Mouse (Mus musculus) retina, adult 2 months (tissue): ENCODE results near the gene Ffar1.
A peak's percentile ranks its signal among the peaks of the same experiment; 100 is the strongest.

Source experiments
- DNase-seq: peaks from one replicate; pipeline ENCODE4 v3.0.0-alpha.2; 2012; ENCODE audit warnings: low read depth, low spot score

Gene Ffar1

DNA sequence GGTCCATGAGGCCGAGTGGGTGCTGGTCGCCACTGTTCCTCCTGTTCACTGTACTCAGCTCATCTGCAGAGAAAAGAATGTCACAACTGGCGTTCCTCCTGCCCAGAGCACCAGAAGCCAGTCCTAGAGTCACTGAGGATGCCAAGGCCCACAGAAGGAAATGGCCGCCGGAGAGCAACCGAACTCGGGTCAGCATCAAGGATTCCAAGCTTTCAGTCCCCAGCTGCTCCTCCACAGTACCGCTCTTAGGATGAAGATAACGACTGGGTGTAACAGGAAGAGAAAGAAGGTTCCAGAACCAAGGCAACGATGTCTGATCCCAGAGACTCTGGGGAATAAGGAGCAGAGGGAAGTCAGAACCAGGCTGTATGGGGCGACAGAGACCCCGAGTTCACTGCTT lies at the start of gene Ffar1:
Gene Ffar1 (minus strand): TSS at position 101 of the 400 bp plus-strand sequence.
- DNase-seq, result no peak

DNA sequence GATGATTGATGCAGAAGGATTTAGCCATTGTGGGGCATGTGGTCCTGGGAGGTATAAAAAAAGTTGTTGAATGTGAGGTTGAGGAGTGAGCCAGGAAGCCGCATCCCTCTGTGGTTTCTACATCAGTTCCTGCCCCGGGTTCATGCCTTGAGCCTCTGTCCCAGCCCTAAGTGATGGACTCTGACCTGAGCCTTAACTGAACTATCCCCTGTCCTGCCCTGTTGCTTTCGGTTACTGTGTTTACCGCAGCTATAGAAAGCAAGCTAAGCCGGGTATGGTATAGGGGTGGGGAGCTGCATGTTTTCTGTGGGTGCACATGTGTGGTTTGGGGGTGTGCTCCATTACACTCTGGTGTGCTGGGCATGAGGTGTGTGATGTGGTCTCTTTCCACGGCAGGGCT lies 48.4 kb upstream of the Ffar1 start:
- DNase-seq, result no peak

DNA sequence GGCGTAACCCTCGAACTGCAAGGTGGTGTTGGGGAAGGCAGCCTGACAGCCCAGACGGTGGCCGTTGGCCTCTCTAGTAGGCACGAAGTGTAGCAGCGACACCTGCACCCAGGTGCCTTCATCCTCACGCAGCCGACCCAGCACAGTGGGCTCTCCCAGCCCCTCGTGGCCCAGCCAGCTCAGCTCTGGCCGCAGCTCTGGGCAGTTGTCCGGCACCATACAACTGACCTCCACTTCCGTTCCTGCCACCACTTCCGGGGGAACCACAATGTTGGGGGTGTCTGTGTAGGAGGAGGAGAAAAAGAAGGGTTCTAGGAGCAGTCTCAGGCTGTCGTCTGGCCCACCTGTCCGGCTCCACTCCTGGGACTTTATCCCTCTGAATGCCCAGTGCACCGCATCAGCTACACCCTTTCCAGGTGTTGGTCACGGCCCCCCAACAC lies 47.6 kb upstream of the Ffar1 start:
- DNase-seq, result no peak

DNA sequence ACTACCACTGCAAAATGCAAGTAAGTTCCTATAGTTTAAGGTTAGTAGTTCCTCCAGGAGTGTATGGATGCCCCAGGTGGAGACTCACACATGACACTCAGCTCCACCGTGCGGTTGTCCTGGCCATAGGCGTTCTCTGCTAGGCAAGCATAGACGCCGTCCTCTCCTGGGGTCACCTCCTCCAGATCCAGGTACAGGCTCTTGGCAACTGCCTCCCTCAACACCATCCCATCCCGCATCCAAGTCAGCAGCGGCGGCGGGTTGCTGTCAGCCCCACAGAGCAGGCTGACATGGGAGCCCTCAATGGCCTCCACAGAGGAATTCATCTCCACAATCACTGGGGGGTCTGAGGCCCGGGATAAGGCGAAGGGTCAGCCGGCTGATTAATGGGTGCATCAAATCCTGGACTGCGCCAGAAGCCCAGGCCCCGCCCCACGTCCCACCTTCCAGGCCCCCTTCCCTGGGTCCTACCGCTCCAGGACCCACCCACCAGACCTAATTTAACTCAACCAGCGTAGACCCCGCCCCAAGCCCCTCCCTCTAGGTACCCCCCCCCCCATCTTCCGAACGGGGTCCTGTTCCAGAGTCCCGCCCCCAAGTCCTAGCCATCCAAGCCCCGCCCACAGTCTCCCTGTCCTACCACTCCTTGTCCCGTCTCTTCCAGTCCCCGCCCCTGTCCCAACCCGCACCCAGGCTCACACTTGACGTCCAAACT lies 47.1 kb upstream of the Ffar1 start:
- no peak for DNase-seq

DNA sequence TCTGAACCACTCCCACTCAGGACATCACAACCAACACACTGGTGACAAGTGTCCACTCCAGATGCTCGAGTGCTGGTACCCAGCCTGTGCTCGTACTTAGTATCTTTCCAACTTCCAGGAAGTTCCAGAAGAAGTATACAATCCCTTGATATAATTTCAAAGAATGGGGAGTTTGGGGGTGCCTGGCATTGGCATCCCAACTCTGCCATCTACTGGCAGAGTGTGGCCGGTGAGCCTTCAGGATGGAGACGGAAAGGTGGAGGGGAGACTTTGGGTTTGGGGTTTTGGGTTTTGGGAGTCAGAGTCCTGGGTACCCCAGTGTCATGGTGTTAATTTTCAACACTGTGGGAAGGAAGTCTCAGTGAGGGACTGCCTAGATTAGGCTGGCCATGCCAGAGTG lies 42.7 kb upstream of the Ffar1 start:
- no peak for DNase-seq

DNA sequence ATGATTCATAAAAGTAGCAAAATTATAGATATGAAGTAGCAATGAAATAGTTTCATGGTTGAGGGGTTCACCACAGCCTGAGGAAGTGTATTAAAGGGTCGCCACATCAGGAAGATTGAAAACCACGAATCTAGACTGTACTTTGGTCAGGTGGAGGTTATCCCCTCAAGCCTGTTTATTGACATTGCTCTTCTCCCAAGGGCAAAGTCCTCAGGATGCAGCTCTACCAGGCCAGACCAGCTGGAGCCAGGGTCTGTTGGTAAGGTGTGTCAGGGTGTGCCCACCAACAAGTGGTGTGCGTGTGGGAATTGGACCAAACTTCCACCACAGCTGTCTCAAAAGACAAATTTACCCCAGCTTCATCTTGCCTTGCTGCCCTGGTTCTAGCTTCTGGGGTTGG lies 33.9 kb upstream of the Ffar1 start:
- DNase-seq, result no peak

DNA sequence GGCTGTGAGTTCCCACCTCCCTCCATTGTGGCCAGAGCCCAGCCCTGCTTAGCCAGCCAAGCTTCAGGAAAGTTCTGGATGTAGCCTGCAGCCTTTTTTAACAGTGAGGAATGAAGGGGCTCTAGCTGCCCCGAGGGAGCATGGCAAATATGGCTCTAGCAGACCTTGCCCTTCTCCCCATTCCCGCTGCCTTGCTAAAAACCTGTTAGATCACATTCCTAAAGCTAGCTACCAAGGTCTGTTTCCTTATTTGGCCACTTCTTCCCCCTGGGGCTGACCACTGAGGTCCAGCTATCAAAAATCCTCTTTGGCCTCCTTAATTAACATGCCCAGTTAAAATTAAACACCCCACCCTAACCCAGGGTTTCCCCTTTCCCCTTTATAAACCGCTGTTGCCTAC lies 31.2 kb upstream of the Ffar1 start:
- DNase-seq, result no peak

DNA sequence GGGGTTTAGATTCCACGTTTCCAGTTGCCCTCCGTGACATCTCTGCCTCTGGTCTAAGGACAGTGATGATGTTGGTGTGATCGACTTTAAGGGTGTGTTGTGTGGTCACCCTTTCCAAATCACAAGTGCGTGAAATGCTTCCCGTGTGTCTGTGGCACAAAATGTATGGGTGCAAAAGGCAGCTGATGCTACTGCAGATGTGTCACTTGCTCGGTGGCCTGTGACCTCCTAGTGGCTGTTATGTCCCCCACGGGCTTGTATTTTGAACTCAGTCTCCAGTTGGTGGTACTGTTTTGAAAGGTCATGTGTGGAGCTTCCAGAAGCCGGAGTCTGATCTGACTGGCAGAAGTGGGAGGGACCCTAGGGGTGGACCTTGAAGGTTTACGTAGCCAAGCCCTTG lies 30.4 kb upstream of the Ffar1 start:
- DNase-seq, result no peak

DNA sequence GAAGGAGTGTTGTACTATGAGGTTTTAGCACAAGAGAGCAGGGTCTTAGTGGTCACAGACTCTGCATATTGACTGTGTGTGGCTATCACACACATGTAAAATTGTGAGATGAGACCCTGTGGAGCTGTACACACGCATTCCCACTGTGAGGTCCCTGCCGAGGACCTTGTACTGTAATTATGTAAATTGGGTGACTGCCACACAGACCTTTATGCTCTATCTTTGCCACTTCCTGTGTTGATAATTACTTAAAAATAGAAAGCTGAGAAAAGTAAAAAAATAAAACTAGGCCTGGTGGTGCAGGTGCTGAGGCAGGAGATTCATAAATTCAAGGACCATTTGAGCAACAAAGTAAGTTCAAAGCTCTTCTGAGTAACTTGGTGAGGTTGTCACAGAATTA lies 29.3 kb upstream of the Ffar1 start:
- DNase-seq, result no peak

DNA sequence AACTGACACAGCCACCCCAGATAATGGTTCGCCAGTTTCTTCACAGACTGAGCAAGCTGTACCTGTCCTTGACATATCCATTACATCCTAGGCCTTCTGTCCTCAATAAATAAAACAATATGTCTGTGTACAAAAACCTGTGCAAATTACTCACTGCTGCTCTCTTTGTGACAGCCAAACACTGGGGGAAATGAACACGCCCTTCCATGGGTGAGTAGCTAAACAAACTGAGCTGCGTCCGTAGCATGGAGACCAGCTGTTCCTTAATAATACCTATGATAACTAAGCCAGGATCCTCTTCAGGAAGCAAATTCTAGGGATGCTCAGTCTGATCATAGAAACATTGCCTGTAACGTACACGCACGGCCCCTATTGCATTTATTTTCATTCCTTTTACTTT lies 27.4 kb upstream of the Ffar1 start:
- no peak for DNase-seq

DNA sequence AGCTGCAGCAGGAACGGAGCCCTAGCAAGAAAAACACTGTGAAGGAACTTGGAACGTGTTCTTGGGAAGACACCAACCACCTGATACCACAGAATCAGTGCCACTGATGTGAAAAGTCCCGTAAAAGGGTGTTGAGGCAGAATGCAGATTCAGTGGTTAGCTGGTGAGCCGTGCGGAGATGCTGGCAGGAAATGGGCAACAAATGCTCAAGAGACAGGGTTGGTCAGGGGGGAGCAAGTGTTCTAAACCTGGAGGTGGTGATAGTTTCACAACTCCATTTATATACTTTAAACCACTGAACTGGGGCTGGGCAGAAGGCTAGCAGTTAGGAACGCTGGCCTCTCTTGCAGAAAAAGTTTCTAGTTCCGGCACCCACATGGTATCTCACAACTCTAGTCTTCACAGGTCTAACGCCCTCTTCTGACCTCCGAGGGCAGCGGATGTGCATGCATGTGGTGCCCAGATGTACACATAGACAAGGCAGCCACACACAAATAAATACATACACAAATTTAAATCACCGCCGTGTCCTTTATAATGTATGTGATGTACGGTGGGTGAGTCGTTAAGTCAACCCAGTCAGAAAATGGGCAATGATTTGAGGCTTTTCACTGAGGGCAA lies 26.3 kb upstream of the Ffar1 start:
- DNase-seq, result no peak

DNA sequence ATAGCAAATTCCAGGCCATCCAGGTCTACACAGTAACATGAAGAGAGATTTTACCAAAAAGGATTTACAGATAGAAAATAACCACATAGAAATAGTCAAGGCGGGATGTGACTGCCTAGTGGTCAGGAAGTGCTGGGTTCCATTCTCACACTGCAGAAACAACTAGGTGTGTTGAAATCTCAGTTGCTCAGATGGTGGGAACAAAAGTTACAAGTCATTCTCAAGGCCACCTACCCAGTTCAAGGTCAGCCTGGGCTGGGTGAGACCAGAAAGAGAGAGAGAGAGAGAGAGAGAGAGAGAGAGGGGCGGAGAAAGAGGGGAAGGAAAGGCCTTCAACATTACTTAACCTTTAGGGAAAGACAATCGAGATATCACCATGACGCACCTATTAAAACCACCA lies 25.5 kb upstream of the Ffar1 start:
- DNase-seq, result no peak

DNA sequence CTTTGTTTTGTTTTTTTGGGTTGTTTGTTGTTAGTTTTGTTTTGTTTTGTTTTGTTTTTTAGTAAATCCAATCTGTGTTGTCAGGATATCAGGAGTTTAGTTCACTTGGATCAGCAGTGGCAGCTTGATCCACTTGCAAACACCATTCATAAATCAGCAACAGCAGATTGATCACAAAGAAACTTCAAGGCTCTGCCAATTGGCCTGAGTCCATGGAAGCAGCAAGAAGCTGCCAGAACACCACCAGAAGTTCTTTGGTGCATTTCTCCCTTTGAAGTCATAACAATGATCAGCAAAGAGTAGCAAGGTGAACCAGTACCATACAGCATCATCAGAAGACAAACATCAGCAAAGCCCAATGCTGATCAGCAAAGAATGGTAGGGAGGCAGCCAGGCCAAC lies 22.7 kb upstream of the Ffar1 start:
- DNase-seq, result no peak

DNA sequence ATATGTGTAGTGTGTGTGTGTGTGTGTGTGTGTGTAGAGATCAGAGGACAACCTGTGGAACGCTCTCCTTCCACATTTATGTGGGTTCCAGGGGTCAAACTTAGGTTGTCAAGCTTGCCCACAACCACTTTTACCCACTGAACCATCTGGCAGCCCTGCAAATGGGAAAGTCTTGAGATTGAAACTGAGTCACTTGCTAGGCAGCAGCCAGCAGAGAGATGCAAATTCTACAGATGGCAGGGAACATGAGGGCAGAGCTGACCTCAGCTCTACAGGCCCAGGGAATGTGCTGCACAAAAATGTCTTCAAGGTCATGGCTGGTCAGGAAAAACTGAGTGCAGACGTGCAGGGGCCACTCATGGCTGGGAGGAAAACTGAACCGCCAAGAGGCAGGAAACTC lies 20.0 kb upstream of the Ffar1 start:
- DNase-seq, result no peak

DNA sequence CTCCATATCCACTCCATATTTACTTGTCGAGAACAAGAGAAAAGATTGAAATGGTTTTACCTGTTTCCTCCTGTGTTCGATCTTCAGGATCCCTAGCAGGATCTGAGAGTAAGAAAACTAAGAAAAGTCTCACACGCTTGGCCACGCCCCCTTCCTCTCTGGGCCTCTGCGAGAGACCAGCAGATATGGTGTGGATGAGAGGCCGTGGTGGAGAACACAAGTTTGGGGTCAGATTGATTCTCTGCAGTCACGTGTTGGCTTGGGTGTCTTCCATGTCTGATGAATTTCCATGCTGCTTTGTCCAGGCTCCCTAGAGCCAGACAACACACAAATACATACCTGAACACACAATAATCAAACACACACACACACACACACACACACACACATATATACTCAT lies 18.8 kb upstream of the Ffar1 start, which contains the start of gene Cd22:
Gene Cd22 (minus strand): TSS at position 167 of the 400 bp plus-strand sequence.
- no peak for DNase-seq

DNA sequence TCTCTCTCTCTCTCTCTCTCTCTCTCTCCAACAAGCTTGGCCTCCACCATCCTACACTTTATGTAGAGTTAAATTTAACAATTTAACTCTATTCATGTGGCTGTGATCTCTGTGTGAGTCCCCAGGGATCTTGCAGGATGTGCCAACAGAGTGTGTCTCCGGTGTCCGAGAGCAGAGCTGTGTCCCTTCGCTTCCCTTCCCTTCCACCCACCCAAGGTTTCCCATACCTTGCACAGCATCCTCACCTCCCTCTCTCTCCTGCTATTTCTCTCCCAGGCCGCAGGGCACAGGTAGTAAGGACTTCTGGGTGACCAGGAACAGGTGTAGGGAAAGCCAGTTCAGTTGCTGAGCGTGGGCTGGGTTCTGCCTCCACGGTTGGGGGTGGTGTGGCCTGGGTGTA lies 17.6 kb upstream of the Ffar1 start:
- no peak for DNase-seq

DNA sequence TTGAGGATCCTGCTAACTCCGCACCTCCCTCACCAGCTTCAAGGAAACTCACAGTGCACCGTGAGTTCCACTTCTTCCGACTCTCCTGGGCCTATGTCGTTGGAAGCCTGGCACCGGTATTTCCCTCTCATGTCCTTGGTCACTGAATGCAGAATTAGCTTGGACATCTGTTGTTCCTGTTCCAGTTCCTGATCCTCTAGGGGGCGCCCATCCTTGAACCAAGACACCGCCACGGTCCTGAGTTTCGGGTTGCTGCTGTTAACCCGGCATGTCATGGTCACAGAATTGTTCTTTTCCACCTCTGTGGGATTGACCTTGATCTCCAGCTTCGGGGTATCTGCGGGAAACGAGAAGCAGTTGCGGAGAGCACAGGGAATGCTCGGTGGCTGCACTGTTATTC lies 11.7 kb upstream of the Ffar1 start:
- peak; percentile 54 for DNase-seq

DNA sequence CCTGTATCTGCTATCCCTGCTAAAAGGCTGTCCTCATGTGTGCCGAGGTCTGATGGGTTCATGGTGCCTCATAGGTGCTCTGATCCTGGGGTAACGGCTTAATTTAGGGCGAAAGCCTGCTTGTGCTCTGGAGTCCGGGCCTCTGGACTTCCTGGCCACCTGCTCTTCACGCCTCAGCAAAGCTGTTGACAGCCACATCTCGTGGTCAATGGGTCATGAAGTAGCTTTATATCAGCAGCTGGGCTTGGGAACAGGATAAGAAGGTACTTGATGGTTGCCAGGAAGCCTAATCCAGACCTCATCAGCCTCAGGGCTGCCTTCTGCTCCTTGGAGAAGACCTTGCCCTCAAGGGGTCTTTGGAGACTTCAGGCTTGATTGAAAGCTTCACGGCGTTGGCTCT lies 2.0 kb upstream of the Ffar1 start:
- DNase-seq, result no peak

DNA sequence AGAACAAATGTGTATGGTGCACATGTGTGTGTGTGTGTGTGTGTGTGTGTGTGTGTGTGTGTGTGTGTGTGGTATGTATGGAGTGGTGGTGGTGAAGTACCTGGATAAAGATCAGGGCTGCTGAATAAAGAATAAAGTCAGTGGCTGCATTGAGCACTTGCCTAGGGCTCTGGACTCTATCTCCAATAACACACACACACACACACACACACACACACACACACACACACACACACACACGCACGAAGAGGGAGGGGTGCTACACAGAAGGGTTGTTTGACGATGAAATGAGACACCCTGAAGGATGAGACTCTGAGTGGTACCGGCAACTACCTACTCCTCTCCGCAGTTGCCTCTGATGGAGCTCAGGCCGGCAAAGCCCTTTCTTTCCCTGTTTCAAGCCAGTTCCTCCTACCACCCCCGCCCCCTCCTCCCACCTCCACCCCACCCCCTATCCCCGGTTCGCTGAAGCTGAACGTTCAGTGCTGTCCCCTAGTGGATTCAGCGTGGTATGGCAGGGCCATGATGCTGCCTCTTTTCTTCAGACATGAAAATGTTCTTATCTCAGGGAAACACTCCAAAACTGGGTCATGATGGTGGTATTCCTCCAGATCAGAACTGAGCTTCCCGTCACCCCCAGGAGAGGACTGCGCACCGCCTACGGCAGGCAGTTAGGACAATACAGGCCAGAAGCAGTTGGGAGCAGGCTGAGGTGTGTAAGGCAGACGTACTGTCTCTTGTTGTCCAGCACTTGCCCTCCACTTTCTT lies 1.5 kb downstream of the Ffar1 start:
- DNase-seq, result peak; percentile 29

DNA sequence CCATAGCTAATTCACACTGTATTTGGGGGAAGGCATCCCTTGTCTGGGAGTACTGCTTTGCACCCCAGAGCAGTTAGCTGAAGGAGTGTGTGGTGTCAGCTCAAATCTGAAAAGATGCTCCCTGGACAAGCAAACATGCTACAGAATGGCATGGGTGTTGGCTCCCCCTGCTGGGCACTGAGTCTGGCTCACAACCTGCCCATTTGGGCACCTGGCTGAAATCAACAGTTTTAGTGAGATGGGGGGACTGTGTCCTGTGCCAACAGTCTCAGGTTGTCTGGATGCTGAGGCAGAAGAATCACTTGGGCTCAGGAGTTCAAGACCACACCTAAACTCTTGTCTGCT lies 2.1 kb downstream of the Ffar1 start:
- peak; percentile 38 for DNase-seq

DNA sequence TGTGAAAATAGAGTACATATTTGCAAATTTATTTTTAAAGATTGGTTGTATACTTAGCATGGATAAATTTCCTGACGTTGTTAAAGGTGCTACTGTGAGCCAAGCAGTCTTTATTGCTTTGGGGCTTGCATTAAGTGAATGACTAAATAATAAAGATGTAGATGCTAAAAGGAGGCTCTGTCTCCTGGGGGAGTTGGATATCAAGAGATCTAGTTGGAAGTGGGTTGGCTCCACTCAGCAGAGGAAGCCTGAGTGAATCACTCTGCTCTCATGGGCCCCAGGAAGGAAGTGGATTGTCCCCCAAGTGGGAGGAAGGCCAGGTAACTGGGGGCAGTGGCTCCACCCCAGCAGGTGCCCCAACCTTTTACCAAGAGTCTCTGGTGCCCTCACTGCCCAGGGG lies 3.6 kb downstream of the Ffar1 start:
- DNase-seq, result no peak

DNA sequence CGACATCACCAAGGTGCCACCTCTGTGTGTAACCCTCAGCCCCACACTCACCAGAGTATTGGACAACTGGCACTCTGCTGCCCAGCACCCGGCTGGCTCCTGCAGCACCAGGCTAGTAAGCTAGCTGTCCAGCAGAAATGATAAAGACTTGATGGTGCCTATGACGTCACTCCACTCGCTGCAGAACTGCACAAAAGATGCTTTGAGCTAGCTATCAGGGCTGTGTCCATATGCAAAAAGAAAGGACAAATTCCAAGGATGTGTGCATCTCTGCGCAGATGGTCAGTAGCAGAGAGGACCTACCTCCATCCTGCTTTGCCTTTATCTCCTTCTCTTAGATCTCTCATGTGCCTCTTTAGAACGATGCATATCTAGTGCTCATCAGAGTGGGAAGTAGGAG lies 5.3 kb downstream of the Ffar1 start, which contains the start of gene Ffar3:
Gene Ffar3 (minus strand): TSS at position 101 of the 400 bp plus-strand sequence.
- no peak for DNase-seq

DNA sequence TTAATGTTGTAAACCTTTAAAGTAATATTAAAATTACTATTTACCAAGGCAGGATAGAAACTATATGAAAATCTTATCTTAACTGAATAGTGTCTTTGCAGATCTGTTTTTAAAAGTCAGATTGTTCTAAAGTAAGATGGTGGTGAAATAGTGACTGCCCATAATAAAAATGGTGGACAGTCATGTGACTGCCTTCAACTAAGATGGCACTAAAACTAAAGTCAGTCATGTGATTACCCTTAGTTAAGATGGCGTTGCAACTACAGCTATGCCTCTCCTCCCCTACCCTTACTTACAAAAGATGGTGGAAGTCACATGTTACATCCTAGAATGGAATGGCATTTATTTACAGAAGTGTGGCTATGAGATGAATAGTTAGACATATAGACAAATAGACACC lies 9.9 kb downstream of the Ffar1 start:
- DNase-seq, result no peak
